Mouse (Mus musculus) forebrain, embryonic 13.5 days (tissue): ENCODE data around the gene Lrrc49. TPM values are rescaled to one million over a fixed set of nuclear protein-coding genes. Genes with fewer than 3 reads are reported as not detected.

Experiments used
- ATAC-seq: fragments of 200-750 bp; cut with Nextera tagmentation; 2 replicates; pipeline ENCODE4 v1.8.0; 2017
- H3K27ac ChIP-seq: fragments of 300-500 bp; sonication (generic); 2 replicates; pipeline ENCODE4 v1.5.1; 2015; ENCODE audit warnings: inconsistent platforms, mild to moderate bottlenecking, moderate library complexity
- H3K27me3 ChIP-seq: fragments of 300-500 bp; sonication (generic); 2 replicates; pipeline ENCODE4 v1.6.1; 2015; ENCODE audit warnings: mild to moderate bottlenecking, inconsistent platforms
- H3K36me3 ChIP-seq: fragments of 300-500 bp; sonication (generic); 2 replicates; pipeline ENCODE4 v1.6.1; 2015; ENCODE audit warnings: mild to moderate bottlenecking, inconsistent platforms; ENCODE audit not compliant: poor library complexity, severe bottlenecking
- H3K4me1 ChIP-seq: fragments of 300-500 bp; sonication (generic); 2 replicates; pipeline ENCODE4 v1.6.1; 2015; ENCODE audit warnings: inconsistent platforms
- H3K4me2 ChIP-seq: fragments of 300-500 bp; sonication (generic); 2 replicates; pipeline ENCODE4 v1.6.1; 2015; ENCODE audit warnings: inconsistent platforms, mild to moderate bottlenecking, moderate library complexity
- H3K4me3 ChIP-seq: fragments of 300-500 bp; sonication (generic); 2 replicates; pipeline ENCODE4 v1.5.1; 2015; ENCODE audit warnings: mild to moderate bottlenecking, inconsistent platforms
- H3K9ac ChIP-seq: fragments of 300-500 bp; sonication (generic); 2 replicates; pipeline ENCODE4 v1.6.1; 2015; ENCODE audit warnings: mild to moderate bottlenecking, inconsistent platforms
- H3K9me3 ChIP-seq: fragments of 300-500 bp; sonication (generic); replicated peaks from 2 replicates; pipeline ENCODE4 v1.6.1; 2016; ENCODE audit warnings: inconsistent platforms
- WGBS: fragments of 180-500 bp; shearing (Covaris S2); methylation state at CpG from one replicate; pipeline ENCODE4 v1.1.7; 2015; 5-methylcytosine and 5-hydroxymethylcytosine counted together
- polyA plus RNA-seq: library from polyadenylated mRNA; unstranded; fragments of >200 nt; fragmentation: Nextera tagmentation; extraction: Ambion mirVana; gene quantifications from 2 replicates; pipeline ENCODE4 v1.2.1, GENCODE M21; 2015

Lrrc49 gene
- polyA plus RNA-seq, 1 experiment from 2014 or later, result 62.1 TPM

DNA sequence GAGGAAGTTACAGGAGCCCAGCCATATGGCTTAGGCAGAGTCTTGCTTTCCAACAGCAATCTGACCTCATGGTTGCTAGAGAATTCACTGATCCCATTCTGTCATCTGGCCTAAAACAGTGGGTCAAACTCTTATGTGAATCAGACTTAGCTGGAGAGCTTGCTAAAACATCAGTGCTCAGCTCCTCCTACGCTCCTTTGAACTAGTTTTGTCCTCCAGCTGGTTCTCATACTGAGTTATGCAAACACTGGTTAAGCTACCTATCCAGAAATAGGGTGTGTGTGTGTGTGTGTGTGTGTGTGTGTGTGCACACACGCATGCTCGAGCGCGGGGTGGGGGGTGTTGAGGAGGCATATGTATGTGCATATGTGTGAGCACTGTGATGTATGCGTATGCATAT lies 15.4 kb downstream of the Lrrc49 start:
- Histone ChIP-seq H3K9me3 (no peaks in the 10 kb centered on the region), H3K4me1 (no peaks in the 10 kb centered on the region), H3K27ac (no peak overlapping the region), H3K27me3 (no peaks in the 10 kb centered on the region), H3K36me3 (peaks cover 81% of the 10 kb centered on the region), H3K4me2 (no peak overlapping the region), H3K4me3 (no peak overlapping the region), H3K9ac (no peak overlapping the region)
- WGBS, result 93% methylated on average over 6 of the region's 6 CpGs
- no peak for ATAC-seq

DNA sequence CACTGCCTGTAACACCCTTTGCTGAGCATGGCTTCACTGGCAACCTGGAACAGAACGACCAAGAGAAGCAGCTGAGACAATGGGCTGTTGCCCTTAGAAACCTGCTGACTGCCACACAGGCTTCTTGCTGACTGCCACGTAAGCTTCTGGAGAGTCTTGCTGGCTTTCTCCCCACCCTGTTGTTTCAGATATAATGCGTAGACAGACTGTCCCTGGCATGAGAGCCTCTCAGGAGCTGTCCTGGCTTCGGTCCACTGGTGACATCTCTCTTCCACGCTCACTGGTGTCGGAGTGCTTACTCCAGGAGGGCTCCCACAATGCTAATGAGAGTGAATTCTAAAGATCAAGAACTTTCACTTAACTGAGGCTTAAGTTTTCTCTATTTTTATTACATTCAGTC lies 19.1 kb downstream of the Lrrc49 start:
- Histone ChIP-seq H3K36me3 (peaks cover 85% of the 10 kb centered on the region), H3K4me2 (no peak overlapping the region), H3K27ac (no peak overlapping the region), H3K27me3 (no peaks in the 10 kb centered on the region), H3K4me1 (no peaks in the 10 kb centered on the region), H3K4me3 (no peak overlapping the region), H3K9me3 (no peaks in the 10 kb centered on the region), H3K9ac (no peak overlapping the region)
- 83% methylated on average over 6 of the region's 6 CpGs for WGBS
- no peak for ATAC-seq

DNA sequence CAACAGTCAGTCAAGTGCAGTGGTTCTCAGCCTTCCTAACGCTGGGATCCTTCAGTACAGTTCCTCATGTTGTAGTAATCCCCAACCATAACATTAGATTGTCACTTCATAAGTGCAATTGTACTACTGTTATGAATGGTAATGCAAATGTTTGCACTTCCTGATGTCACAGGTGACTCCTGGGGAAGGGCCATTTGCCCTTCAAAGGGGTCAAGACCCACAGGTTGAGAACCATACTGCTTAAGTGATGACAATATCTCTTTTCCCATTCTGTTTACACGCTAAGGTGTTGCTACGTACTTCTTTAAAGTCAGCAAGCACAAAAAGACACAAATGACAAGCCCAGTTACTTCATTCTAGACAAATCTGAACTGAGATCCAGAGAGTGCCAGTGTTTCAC lies 22.4 kb downstream of the Lrrc49 start:
- Histone ChIP-seq H3K27me3 (no peaks in the 10 kb centered on the region), H3K4me1 (no peaks in the 10 kb centered on the region), H3K27ac (no peak overlapping the region), H3K4me3 (no peak overlapping the region), H3K4me2 (no peak overlapping the region), H3K36me3 (peaks cover 68% of the 10 kb centered on the region), H3K9me3 (no peaks in the 10 kb centered on the region), H3K9ac (no peak overlapping the region)
- no peak for ATAC-seq
- 92% methylated on average over 3 of the region's 3 CpGs for WGBS

DNA sequence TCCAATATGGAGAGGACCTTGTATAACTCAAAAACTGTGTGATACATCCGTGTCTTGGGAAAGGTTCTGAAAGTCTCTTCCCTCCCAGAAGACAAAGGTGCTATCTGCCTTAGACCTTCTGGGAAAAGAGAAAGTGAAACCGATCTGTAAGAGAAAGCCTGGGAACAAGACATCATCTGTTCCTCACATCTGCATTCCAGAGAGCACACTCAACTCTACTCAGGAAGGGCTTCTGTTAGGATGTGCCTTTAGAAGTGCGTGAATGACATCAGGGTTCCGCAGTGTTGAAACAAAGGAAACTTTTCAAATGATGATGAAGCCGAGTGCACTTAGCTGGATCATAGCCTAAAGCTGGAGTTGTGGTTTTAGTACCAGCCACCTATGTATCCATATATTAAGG lies 23.1 kb downstream of the Lrrc49 start:
- Histone ChIP-seq H3K4me2 (no peak overlapping the region), H3K4me1 (no peaks in the 10 kb centered on the region), H3K27me3 (no peaks in the 10 kb centered on the region), H3K9me3 (no peaks in the 10 kb centered on the region), H3K36me3 (peaks cover 62% of the 10 kb centered on the region), H3K4me3 (no peak overlapping the region), H3K9ac (no peak overlapping the region), H3K27ac (no peak overlapping the region)
- no peak for ATAC-seq
- WGBS, result 89% methylated on average over 5 of the region's 5 CpGs

DNA sequence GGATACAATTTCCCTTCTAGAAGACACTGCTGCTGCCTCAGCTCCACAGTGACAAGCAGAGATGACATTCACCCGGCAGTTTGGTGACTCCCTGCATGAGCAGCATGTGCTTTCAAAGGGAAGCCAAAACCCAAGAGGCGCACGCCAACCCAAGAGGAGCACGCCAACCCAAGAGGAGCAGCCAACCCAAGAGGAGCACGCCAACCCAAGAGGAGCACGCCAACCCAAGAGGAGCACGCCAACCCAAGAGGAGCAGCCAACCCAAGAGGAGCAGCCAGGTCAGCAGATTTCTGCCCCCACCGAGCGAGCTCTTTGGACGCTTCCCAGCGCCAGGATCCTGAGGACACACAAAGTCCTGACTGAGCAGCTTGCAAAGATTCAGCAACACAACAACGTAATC lies 23.6 kb downstream of the Lrrc49 start:
- H3K36me3 ChIP-seq, result peaks cover 57% of the 10 kb centered on the region

DNA sequence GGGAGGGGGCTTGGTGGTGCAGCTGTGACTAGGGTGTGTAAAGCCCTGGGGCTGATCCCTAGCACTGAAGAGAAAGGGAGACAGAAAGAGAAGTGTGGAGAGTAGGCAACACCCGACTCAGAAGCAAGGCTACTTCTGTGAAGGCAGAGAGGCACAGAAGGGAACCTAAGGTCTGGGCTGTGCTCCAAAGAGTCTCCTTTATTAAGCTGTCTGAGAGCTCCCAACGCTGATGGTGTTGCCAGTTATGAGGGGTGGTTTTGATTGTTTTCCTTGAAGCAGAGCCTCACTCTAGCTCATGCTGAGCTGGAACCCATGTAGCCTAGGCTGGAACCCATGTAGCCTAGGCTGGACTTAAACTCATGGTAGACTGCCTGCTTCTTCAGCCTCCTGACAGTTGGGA lies 25.0 kb downstream of the Lrrc49 start:
- no peak for ATAC-seq
- no peak overlapping the region for H3K27ac ChIP-seq
- no peaks in the 10 kb centered on the region for H3K9me3 ChIP-seq
- 93% methylated on average over 2 of the region's 2 CpGs for WGBS
- H3K4me2 ChIP-seq, result no peak overlapping the region
- H3K36me3 ChIP-seq, result peaks cover 43% of the 10 kb centered on the region
- H3K9ac ChIP-seq, result no peak overlapping the region
- H3K4me3 ChIP-seq, result no peak overlapping the region
- no peaks in the 10 kb centered on the region for H3K27me3 ChIP-seq
- no peaks in the 10 kb centered on the region for H3K4me1 ChIP-seq

More for the DNA sequence above, 23.6 kb downstream of the Lrrc49 start:
- Histone ChIP-seq H3K4me1 (no peaks in the 10 kb centered on the region), H3K27ac (no peak overlapping the region), H3K4me2 (no peak overlapping the region), H3K9ac (no peak overlapping the region), H3K9me3 (no peaks in the 10 kb centered on the region), H3K4me3 (no peak overlapping the region), H3K27me3 (no peaks in the 10 kb centered on the region)
- no peak for ATAC-seq
- 96% methylated on average over 12 of the region's 12 CpGs for WGBS

DNA sequence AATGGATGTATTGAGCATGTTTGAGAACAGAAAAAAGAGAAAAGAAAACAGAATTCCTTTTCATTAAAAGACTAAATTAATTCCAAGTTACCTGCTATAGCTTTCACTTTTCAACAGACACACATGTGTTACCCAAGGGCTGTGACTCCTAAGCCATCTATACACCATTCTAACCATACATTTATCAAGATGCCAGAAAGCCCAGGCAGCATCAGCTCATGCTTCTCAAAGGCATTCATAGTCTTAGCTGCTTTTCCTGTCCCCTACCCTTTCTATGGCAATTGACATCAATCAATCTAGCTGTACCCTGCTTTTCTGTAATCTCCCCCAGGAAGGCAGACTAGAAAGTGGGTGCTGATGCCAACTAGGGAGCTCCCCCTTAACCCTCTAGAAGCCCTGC lies 34.4 kb downstream of the Lrrc49 start:
- peaks cover 24% of the 10 kb centered on the region for H3K4me1 ChIP-seq
- H3K4me2 ChIP-seq, result no peak overlapping the region
- no peaks in the 10 kb centered on the region for H3K9me3 ChIP-seq
- H3K27me3 ChIP-seq, result no peaks in the 10 kb centered on the region
- ATAC-seq, result no peak
- H3K36me3 ChIP-seq, result no peaks in the 10 kb centered on the region
- H3K27ac ChIP-seq, result no peak overlapping the region
- no peak overlapping the region for H3K9ac ChIP-seq
- no peak overlapping the region for H3K4me3 ChIP-seq

DNA sequence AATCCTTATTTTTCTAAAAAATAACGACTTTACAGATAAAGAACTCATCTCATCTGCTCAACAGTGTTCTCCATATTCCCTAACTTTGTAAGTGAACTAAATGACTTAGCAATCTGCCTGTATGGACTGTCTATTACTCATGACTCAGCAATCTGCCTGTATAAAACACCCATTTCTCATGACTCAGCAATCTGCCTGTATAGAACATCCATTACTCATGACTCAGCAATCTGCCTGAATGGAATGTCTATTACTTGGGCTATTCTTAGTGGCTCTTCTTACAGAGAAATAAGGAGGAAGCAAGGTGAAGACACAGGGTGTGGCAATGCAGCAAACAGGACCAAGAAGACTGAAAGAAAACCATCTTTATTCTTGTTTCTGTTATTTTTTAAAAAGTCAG lies 34.8 kb downstream of the Lrrc49 start:
- H3K4me2 ChIP-seq, result no peak overlapping the region
- WGBS, result 91% methylated on average over 1 of the region's 1 CpGs
- H3K27ac ChIP-seq, result no peak overlapping the region
- H3K36me3 ChIP-seq, result no peaks in the 10 kb centered on the region
- no peak overlapping the region for H3K4me3 ChIP-seq
- H3K9ac ChIP-seq, result no peak overlapping the region
- H3K27me3 ChIP-seq, result no peaks in the 10 kb centered on the region
- peaks cover 29% of the 10 kb centered on the region for H3K4me1 ChIP-seq
- ATAC-seq, result no peak
- no peaks in the 10 kb centered on the region for H3K9me3 ChIP-seq

DNA sequence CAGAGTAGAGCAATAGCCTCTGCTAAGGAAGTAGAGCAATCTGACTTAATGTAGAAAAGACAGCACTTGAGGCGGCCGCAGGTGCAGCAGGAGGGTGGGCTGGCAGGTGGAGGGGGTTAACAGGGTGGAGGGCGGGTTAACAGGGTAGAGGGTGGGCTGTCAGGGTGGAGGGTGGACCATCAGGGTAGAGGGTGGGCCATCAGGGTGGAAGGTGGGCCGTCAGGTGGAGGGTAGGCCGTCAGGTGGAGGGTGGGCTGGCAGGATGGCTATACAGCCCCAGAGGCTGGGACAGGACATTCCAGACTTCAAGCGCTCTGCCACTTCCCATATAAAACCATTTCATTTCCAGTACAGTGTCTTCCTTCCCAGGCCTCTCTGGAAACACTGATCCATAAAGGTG lies 37.7 kb downstream of the Lrrc49 start:
- WGBS, result 75% methylated on average over 6 of the region's 6 CpGs
- Histone ChIP-seq H3K27me3 (no peaks in the 10 kb centered on the region), H3K4me2 (no peak overlapping the region), H3K9me3 (no peaks in the 10 kb centered on the region), H3K9ac (no peak overlapping the region), H3K4me1 (peaks cover 29% of the 10 kb centered on the region), H3K36me3 (no peaks in the 10 kb centered on the region), H3K27ac (0 out of 2 replicates have a peak overlapping the region, but pooled peaks have one; percentile 42), H3K4me3 (no peak overlapping the region)
- no peak for ATAC-seq

DNA sequence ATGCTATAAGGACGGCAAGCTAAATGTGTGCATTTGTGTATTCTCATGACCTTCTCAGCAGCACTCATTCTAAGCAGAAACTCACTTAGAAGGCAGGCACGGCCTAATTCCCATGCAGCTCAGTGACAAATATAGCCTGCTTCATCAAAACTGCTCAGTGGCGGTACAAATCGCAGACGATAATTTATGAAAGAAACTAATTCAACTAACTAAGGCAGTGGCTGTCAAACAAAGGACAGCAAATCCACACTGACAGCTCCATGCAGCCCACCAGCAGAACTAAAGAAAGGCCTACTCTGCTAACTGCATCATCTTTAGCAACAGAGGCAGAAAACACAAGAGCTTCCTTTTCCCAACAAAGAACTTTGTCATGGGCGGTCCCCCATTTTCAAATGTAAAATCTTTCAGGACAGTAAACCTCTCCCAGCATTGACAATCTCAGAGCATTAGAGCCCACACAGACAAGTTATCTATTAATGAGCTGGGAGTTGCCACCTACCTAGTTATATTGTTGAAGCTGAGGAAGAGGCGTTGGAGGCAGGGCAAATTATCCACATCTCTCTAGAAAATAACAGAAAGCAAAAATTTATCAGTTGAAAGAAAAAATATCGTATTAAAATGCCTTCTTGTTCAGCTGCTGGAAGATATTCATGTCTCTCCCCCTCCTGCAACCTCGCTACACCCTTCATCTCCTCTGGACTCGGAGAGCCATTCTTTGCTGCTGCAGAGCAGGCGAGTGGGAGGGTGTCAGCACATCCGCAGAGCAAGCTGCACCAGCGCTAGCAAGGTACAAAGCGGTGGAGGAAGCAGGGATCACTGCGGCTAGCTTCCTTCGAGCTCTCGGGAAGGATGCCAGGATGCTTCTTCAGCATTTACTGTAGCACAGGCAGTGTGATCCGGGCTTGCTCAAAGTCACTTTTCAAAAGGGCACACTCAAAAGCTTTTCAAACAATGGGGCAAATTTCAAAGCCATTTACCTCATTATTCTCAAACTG lies 38.7 kb downstream of the Lrrc49 start:
- Histone ChIP-seq H3K4me1 (peaks cover 29% of the 10 kb centered on the region), H3K9me3 (no peaks in the 10 kb centered on the region), H3K27me3 (no peaks in the 10 kb centered on the region), H3K4me2 (peak overlapping the region; percentile 46), H3K27ac (peak overlapping the region; percentile 78), H3K9ac (peak overlapping the region; percentile 50; the same call in 1 of the 2 replicates), H3K36me3 (peaks cover 5% of the 10 kb centered on the region; the same call in 1 of the 2 replicates), H3K4me3 (peak overlapping the region; percentile 13; the same call in 1 of the 2 replicates)
- 14% methylated on average over 18 of the region's 18 CpGs for WGBS
- ATAC-seq, result peak; percentile 63

DNA sequence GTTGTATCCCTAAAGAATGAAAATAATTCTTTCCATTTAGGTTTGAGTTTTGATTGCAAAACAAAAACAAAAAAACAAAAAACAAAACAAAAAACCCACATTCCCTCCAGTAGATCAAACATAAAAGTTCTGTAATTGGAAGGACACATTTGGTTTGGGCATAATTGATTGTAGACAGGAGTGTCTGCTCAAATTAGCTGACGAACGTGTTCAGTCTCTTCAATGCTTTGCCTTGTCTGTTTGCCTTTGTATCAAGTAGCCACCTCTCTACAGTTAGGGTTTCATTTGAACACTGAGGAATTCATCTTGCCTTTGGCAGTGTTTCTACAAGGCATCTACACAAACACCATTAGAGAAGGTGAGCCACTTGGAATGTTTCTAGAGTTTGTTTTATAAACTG lies 54.4 kb downstream of the Lrrc49 start:
- Histone ChIP-seq H3K9me3 (no peaks in the 10 kb centered on the region), H3K4me3 (no peak overlapping the region), H3K9ac (no peak overlapping the region), H3K27me3 (no peaks in the 10 kb centered on the region), H3K36me3 (no peaks in the 10 kb centered on the region), H3K4me1 (no peaks in the 10 kb centered on the region), H3K27ac (no peak overlapping the region), H3K4me2 (no peak overlapping the region)
- 76% methylated on average over 2 of the region's 2 CpGs for WGBS
- no peak for ATAC-seq

DNA sequence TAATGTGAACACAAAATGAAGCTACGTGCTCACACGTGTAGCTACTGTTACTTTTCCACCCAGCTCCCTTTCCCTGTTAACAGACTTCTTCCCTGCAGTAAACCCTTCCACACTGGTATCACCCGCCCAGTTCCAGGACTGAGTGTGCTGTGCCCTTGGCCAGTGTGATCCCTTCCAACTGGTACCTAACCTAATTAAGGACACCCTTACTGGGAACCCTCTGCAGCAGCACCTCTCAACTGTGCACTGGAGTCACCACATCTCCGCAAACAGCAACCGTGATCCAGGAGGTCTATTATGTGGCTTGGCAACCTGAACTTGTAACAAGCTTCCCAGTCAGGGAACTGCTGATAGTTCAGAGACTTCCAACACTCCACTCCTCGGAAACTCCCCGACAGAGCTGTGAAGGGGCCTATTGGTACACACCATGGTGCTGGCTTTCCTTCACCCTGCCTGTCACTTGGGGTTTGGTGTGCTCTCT lies 61.6 kb downstream of the Lrrc49 start:
- Histone ChIP-seq H3K9ac (no peak overlapping the region), H3K27ac (0 out of 2 replicates have a peak overlapping the region, but pooled peaks have one; percentile 12), H3K4me1 (peaks cover 28% of the 10 kb centered on the region), H3K4me3 (no peak overlapping the region), H3K4me2 (no peak overlapping the region), H3K27me3 (no peaks in the 10 kb centered on the region), H3K9me3 (no peaks in the 10 kb centered on the region), H3K36me3 (no peaks in the 10 kb centered on the region)
- WGBS, result 74% methylated on average over 7 of the region's 7 CpGs
- no peak for ATAC-seq
